Mouse (Mus musculus) E14TG2a.4 (cell line): ENCODE data around the gene Smarcad1.

Experiments used
- H3K27me3 ChIP-seq: 2 replicates; pipeline ENCODE4 v1.6.1; 2014; ENCODE audit warnings: low read length, control low read depth; ENCODE audit not compliant: insufficient read depth
- H3K36me3 ChIP-seq: 2 replicates; pipeline ENCODE4 v1.6.1; 2014; ENCODE audit warnings: low read length, control low read depth; ENCODE audit not compliant: insufficient read depth
- H3K4me1 ChIP-seq: replicated peaks from 2 replicates; pipeline ENCODE4 v1.6.1; 2014; ENCODE audit warnings: low read depth, low read length, control low read depth
- H3K4me3 ChIP-seq: replicated peaks from 2 replicates; pipeline ENCODE4 v1.5.1; 2014; ENCODE audit warnings: mild to moderate bottlenecking, low read length
- H3K9me3 ChIP-seq: 2 replicates; pipeline ENCODE4 v1.6.1; 2014; ENCODE audit warnings: low read length, control low read depth
- CTCF ChIP-seq: conservative IDR thresholded peaks from 2 replicates; pipeline ENCODE4 v1.5.1; 2014; ENCODE audit warnings: low read length
- NANOG ChIP-seq: IDR thresholded peaks from 2 replicates; pipeline ENCODE4 v1.6.1; 2014; ENCODE audit warnings: borderline replicate concordance, low read length, mixed read lengths
- POU5F1 ChIP-seq: IDR thresholded peaks from 2 replicates; pipeline ENCODE4 v1.6.1; 2014; ENCODE audit warnings: low read length, borderline replicate concordance

Smarcad1 gene

GRCm38 (mm10) chr6:65021883-65022282 is 20.5 kb upstream of the Smarcad1 start:
- TF ChIP-seq POU5F1, result no peak
- TF ChIP-seq CTCF, result no peak
- peak; percentile 54; the same call in 1 of the 2 replicates for TF ChIP-seq NANOG
- peaks cover 4% of the 10 kb centered on the region; the same call in 1 of the 2 replicates for H3K9me3 ChIP-seq
- H3K4me3 ChIP-seq, result peak overlapping the region; percentile 65
- peaks cover 75% of the 10 kb centered on the region for H3K4me1 ChIP-seq
- H3K36me3 ChIP-seq, result peaks cover 25% of the 10 kb centered on the region
- no peaks in the 10 kb centered on the region for H3K27me3 ChIP-seq

- Histone ChIP-seq H3K4me1 (peaks cover 85% of the 10 kb centered on the region), H3K36me3 (peaks cover 22% of the 10 kb centered on the region), H3K9me3 (no peaks in the 10 kb centered on the region), H3K27me3 (no peaks in the 10 kb centered on the region), H3K4me3 (peak overlapping the region; percentile 65)
- TF ChIP-seq POU5F1 (no peak), NANOG (peak; percentile 43; the same call in 1 of the 2 replicates)
These were observed 19.3 kb upstream of the Smarcad1 start for GRCm38 (mm10) chr6:65023053-65023452.

DNA sequence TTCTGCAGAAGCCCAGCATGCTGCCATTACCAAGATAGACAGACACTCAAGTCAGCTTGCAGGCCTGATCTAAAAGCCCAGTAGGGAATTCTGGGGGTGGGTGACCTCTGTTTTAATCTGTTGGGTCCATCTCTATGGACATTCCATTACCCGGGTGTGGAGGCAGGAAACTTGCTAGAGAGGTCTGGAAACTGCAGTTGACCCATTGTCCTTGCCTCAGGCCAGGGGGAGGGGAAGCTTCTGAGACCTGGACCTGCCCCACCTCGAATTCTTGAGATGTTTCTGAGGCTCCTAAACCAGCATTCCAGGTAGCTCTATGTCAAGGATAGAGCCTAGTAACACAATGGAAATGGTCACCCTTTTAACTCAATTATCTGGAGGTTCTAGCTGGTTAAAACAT is 17.7 kb upstream of the Smarcad1 start:
- Histone ChIP-seq H3K9me3 (no peaks in the 10 kb centered on the region), H3K27me3 (no peaks in the 10 kb centered on the region), H3K4me1 (peaks cover 73% of the 10 kb centered on the region), H3K36me3 (peaks cover 10% of the 10 kb centered on the region), H3K4me3 (peak overlapping the region; percentile 1; the same call in 1 of the 2 replicates)
- TF ChIP-seq NANOG (peak; percentile 87), POU5F1 (no peak)

- H3K4me3 ChIP-seq, result peak overlapping the region; percentile 1; the same call in 1 of the 2 replicates
- H3K9me3 ChIP-seq, result no peaks in the 10 kb centered on the region
- peaks cover 6% of the 10 kb centered on the region for H3K36me3 ChIP-seq
- H3K4me1 ChIP-seq, result peaks cover 68% of the 10 kb centered on the region
- H3K27me3 ChIP-seq, result no peaks in the 10 kb centered on the region
- TF ChIP-seq POU5F1, result no peak
- TF ChIP-seq CTCF, result no peak
- TF ChIP-seq NANOG, result no peak
These were observed 17.3 kb upstream of the Smarcad1 start for GRCm38 (mm10) chr6:65025130-65025529.

DNA sequence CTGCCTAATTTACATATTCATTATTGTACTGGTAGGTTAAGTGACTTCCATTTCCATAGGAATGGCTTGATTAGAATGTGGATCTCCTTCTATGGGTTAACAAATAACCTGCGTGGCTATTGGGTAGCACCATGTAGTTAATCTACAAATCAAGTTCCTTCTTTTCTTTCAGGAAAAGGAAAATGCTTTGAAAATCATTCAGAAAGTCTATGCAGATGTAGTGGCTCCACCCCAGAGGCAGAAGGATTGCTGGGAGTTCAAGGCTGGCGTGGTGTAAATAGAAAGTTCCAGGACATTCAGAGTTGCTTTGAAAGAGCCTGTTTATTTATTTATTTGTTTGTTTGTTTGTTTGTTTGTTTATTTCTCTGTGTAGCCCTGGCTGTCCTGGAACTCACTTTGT is 7.7 kb upstream of the Smarcad1 start:
- Histone ChIP-seq H3K27me3 (no peaks in the 10 kb centered on the region), H3K4me3 (no peak overlapping the region), H3K36me3 (no peaks in the 10 kb centered on the region), H3K9me3 (peaks cover 11% of the 10 kb centered on the region), H3K4me1 (peaks cover 9% of the 10 kb centered on the region)
- TF ChIP-seq POU5F1 (no peak), CTCF (no peak), NANOG (no peak)

DNA sequence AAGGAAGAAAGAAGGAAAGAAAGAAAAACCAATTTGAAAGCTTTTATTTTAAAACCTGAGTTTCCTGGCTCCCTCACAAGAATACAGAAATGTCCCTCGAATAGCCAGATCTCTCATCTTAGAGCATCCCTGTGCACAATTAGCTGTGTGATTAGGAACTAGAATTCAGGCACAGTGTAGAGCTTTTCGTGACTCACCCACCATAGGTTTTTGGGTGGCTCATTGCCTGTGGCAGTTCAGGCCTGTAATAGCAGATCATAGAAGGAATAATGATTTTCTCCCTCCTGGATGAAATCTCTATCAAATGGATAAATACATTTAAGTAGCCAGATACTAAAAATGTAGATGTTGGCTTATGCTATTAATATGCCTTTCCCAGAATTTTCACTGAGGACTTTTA is 6.9 kb upstream of the Smarcad1 start:
- Histone ChIP-seq H3K4me1 (peaks cover 15% of the 10 kb centered on the region), H3K4me3 (no peak overlapping the region), H3K36me3 (no peaks in the 10 kb centered on the region), H3K9me3 (peaks cover 11% of the 10 kb centered on the region), H3K27me3 (no peaks in the 10 kb centered on the region)
- TF ChIP-seq NANOG (no peak), POU5F1 (no peak), CTCF (no peak)

- Histone ChIP-seq H3K27me3 (no peaks in the 10 kb centered on the region), H3K4me1 (peaks cover 51% of the 10 kb centered on the region), H3K36me3 (peaks cover 37% of the 10 kb centered on the region), H3K9me3 (no peaks in the 10 kb centered on the region), H3K4me3 (peak overlapping the region; percentile 85)
- no peak for TF ChIP-seq CTCF
- TF ChIP-seq NANOG, result no peak
- TF ChIP-seq POU5F1, result no peak
These were observed 451 bp upstream of the Smarcad1 start for GRCm38 (mm10) chr6:65041932-65042331.

DNA sequence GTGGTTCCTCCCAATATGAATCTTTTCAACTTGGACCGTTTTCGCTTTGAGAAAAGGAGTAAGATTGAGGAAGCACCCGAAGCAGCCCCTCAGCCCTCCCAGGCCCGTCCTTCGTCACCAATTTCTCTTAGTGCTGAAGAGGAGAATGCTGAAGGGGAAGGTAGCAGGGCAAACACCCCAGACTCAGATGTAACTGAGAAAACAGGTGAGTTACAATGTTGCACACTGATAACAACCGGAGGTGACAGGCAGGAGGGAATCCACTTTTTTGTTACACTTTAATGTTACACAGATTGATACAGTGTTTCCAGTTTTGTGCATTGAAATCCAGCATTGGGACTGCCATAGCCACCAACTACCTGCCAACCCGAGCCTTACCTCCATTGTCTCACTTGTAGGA is 858 bp downstream of the Smarcad1 start:
- no peaks in the 10 kb centered on the region for H3K27me3 ChIP-seq
- TF ChIP-seq POU5F1, result no peak
- no peak for TF ChIP-seq CTCF
- TF ChIP-seq NANOG, result no peak
- H3K36me3 ChIP-seq, result peaks cover 47% of the 10 kb centered on the region
- peak overlapping the region; percentile 85 for H3K4me3 ChIP-seq
- H3K4me1 ChIP-seq, result peaks cover 60% of the 10 kb centered on the region
- no peaks in the 10 kb centered on the region for H3K9me3 ChIP-seq

GRCm38 (mm10) chr6:65049100-65049499 is 6.7 kb downstream of the Smarcad1 start:
- no peak overlapping the region; the same call in 1 of the 2 replicates for H3K4me3 ChIP-seq
- H3K36me3 ChIP-seq, result peaks cover 97% of the 10 kb centered on the region
- H3K9me3 ChIP-seq, result no peaks in the 10 kb centered on the region
- H3K27me3 ChIP-seq, result no peaks in the 10 kb centered on the region
- peak; percentile 64 for TF ChIP-seq CTCF
- no peak for TF ChIP-seq POU5F1
- TF ChIP-seq NANOG, result no peak
- peaks cover 88% of the 10 kb centered on the region for H3K4me1 ChIP-seq
